Mouse (Mus musculus) megakaryocyte progenitor cell, adult 5-6 weeks (primary cell): ENCODE measurements at regions not wholly inside any gene's neighbourhood (a gene's known extent, or its start where the extent isn't known, plus 50 kb on each side); places are given as distances from the start of the nearest gene placed in this dataset.

ENCODE experiments used
- ATAC-seq: replicated peaks from 2 replicates; pipeline ENCODE4 v1.8.0; 2016; ENCODE audit warnings: mild to moderate bottlenecking, moderate TSS enrichment, inconsistent platforms; ENCODE audit not compliant: poor library complexity

GRCm38 (mm10) chr8:41526283-41526682 is 109.4 kb upstream of the Frg1 start:
- ATAC-seq = no peak

- no peak for ATAC-seq
These were observed 68.3 kb upstream of the Frg1 start for GRCm38 (mm10) chr8:41485163-41485562.

- ATAC-seq = no peak
These were observed 66.4 kb upstream of the Frg1 start for GRCm38 (mm10) chr8:41483297-41483696.

- ATAC-seq = no peak
These were observed 56.3 kb upstream of the Frg1 start for GRCm38 (mm10) chr8:41472992-41473699.

GRCm38 (mm10) chr8:41472233-41472632 is 55.4 kb upstream of the Frg1 start:
- no peak for ATAC-seq
